Mouse (Mus musculus): ENCODE data around the gene Misp. TPM values are rescaled to one million over a fixed set of nuclear protein-coding genes. Genes with fewer than 3 reads are reported as not detected.
A peak's percentile ranks its signal among the peaks of the same experiment; 100 is the strongest.

The Misp gene
- polyA plus RNA-seq, 1 experiment from 2014 or later = 2.1 TPM

GRCm38 (mm10) chr10:79814271-79814842 lies 6.4 kb upstream of the Misp start:
- Histone ChIP-seq H3K36me3 (peaks cover 70% of the 10 kb centered on the region), H3K9me3 (replicated peaks) (no peaks in the 10 kb centered on the region), H3K4me3 (no peak overlapping the region), H3K27ac (no peak overlapping the region), H3K4me1 (peaks cover 15% of the 10 kb centered on the region), H3K27me3 (no peaks in the 10 kb centered on the region), H3K4me2 (replicated peaks) (no peak overlapping the region), H3K9ac (no peak overlapping the region)
- 82% methylated on average over 5 of the region's 5 CpGs for WGBS
- no peak for ATAC-seq (ENCODE audit: low FRiP score)

- Histone ChIP-seq H3K9me3 (replicated peaks) (no peaks in the 10 kb centered on the region), H3K27me3 (no peaks in the 10 kb centered on the region), H3K27ac (no peak overlapping the region), H3K4me3 (no peak overlapping the region), H3K36me3 (peaks cover 68% of the 10 kb centered on the region), H3K4me2 (replicated peaks) (no peak overlapping the region), H3K9ac (no peak overlapping the region), H3K4me1 (peaks cover 15% of the 10 kb centered on the region)
- no peak for ATAC-seq (ENCODE audit: low FRiP score)
- 83% methylated on average over 12 of the region's 12 CpGs for WGBS
Observed at GRCm38 (mm10) chr10:79815671-79816494, 4.9 kb upstream of the Misp start.

GRCm38 (mm10) chr10:79817111-79817510 lies 3.7 kb upstream of the Misp start:
- no peak overlapping the region for H3K27ac ChIP-seq
- no peaks in the 10 kb centered on the region for H3K9me3 ChIP-seq (replicated peaks)
- H3K4me3 ChIP-seq = no peak overlapping the region
- 89% methylated on average over 2 of the region's 2 CpGs for WGBS
- no peak overlapping the region for H3K9ac ChIP-seq
- H3K4me2 ChIP-seq (replicated peaks) = no peak overlapping the region
- no peak for ATAC-seq (ENCODE audit: low FRiP score)
- peaks cover 11% of the 10 kb centered on the region for H3K4me1 ChIP-seq
- H3K27me3 ChIP-seq = no peaks in the 10 kb centered on the region
- H3K36me3 ChIP-seq = peaks cover 67% of the 10 kb centered on the region

GRCm38 (mm10) chr10:79818225-79818624 lies 2.6 kb upstream of the Misp start:
- H3K4me3 ChIP-seq = no peak overlapping the region
- H3K9me3 ChIP-seq (replicated peaks) = no peaks in the 10 kb centered on the region
- H3K4me2 ChIP-seq (replicated peaks) = no peak overlapping the region
- H3K27ac ChIP-seq = peak overlapping the region; percentile 26
- peaks cover 59% of the 10 kb centered on the region for H3K36me3 ChIP-seq
- no peaks in the 10 kb centered on the region for H3K27me3 ChIP-seq
- no peak for ATAC-seq (ENCODE audit: low FRiP score)
- peaks cover 21% of the 10 kb centered on the region for H3K4me1 ChIP-seq
- 73% methylated on average over 4 of the region's 4 CpGs for WGBS
- H3K9ac ChIP-seq = peak overlapping the region; percentile 27; the same call in 1 of the 2 replicates

GRCm38 (mm10) chr10:79819606-79820005 lies 1.2 kb upstream of the Misp start:
- Histone ChIP-seq H3K9me3 (replicated peaks) (no peaks in the 10 kb centered on the region), H3K36me3 (peaks cover 59% of the 10 kb centered on the region), H3K4me3 (no peak overlapping the region), H3K4me2 (replicated peaks) (no peak overlapping the region), H3K4me1 (peaks cover 23% of the 10 kb centered on the region), H3K9ac (no peak overlapping the region), H3K27me3 (no peaks in the 10 kb centered on the region; the same call in 1 of the 2 replicates), H3K27ac (no peak overlapping the region)
- no peak for ATAC-seq (ENCODE audit: low FRiP score)
- 92% methylated on average over 17 of the region's 17 CpGs for WGBS

GRCm38 (mm10) chr10:79820277-79820676 lies 512 bp upstream of the Misp start:
- Histone ChIP-seq H3K9me3 (replicated peaks) (no peaks in the 10 kb centered on the region), H3K27ac (no peak overlapping the region), H3K4me3 (no peak overlapping the region), H3K36me3 (peaks cover 55% of the 10 kb centered on the region), H3K9ac (no peak overlapping the region), H3K4me1 (peaks cover 24% of the 10 kb centered on the region), H3K27me3 (no peaks in the 10 kb centered on the region; the same call in 1 of the 2 replicates), H3K4me2 (replicated peaks) (no peak overlapping the region)
- no peak for ATAC-seq (ENCODE audit: low FRiP score)
- WGBS = 81% methylated on average over 8 of the region's 8 CpGs

- Histone ChIP-seq H3K9ac (no peak overlapping the region), H3K4me3 (no peak overlapping the region), H3K4me2 (replicated peaks) (no peak overlapping the region), H3K27ac (no peak overlapping the region), H3K4me1 (peaks cover 24% of the 10 kb centered on the region), H3K9me3 (replicated peaks) (no peaks in the 10 kb centered on the region), H3K27me3 (no peaks in the 10 kb centered on the region; the same call in 1 of the 2 replicates), H3K36me3 (peaks cover 40% of the 10 kb centered on the region)
- 86% methylated on average over 12 of the region's 12 CpGs for WGBS
- ATAC-seq (ENCODE audit: low FRiP score) = no peak
Observed at GRCm38 (mm10) chr10:79821731-79822130, 942 bp downstream of the Misp start.

- peaks cover 36% of the 10 kb centered on the region for H3K36me3 ChIP-seq
- 39% methylated on average over 17 of the region's 17 CpGs for WGBS
- peak; percentile 11; the same call in 1 of the 2 replicates for ATAC-seq (ENCODE audit: low FRiP score)
- 0 out of 2 replicates have a peak, but pooled peaks cover 3% of the 10 kb centered on the region for H3K9me3 ChIP-seq (replicated peaks)
- H3K4me3 ChIP-seq = no peak overlapping the region
- H3K4me1 ChIP-seq = peaks cover 23% of the 10 kb centered on the region
- no peaks in the 10 kb centered on the region; the same call in 1 of the 2 replicates for H3K27me3 ChIP-seq
- H3K4me2 ChIP-seq (replicated peaks) = 0 out of 2 replicates have a peak overlapping the region, but pooled peaks have one; percentile 4
- H3K27ac ChIP-seq = 0 out of 2 replicates have a peak overlapping the region, but pooled peaks have one; percentile 25
- no peak overlapping the region for H3K9ac ChIP-seq
Observed at GRCm38 (mm10) chr10:79822372-79822771, 1.6 kb downstream of the Misp start.

- Histone ChIP-seq H3K4me3 (no peak overlapping the region), H3K4me2 (replicated peaks) (no peak overlapping the region), H3K9ac (no peak overlapping the region), H3K9me3 (replicated peaks) (0 out of 2 replicates have a peak, but pooled peaks cover 3% of the 10 kb centered on the region), H3K27ac (no peak overlapping the region), H3K36me3 (peaks cover 31% of the 10 kb centered on the region), H3K27me3 (no peaks in the 10 kb centered on the region; the same call in 1 of the 2 replicates), H3K4me1 (peaks cover 20% of the 10 kb centered on the region)
- WGBS = 77% methylated on average over 6 of the region's 6 CpGs
- ATAC-seq (ENCODE audit: low FRiP score) = no peak
Observed at GRCm38 (mm10) chr10:79823011-79823410, 2.2 kb downstream of the Misp start.

GRCm38 (mm10) chr10:79824413-79824812 lies 3.6 kb downstream of the Misp start:
- H3K27ac ChIP-seq = no peak overlapping the region
- 0 out of 2 replicates have a peak, but pooled peaks cover 3% of the 10 kb centered on the region for H3K9me3 ChIP-seq (replicated peaks)
- no peak overlapping the region for H3K9ac ChIP-seq

GRCm38 (mm10) chr10:79831583-79831982 lies 10.8 kb downstream of the Misp start:
- H3K9ac ChIP-seq = no peak overlapping the region
- no peak for ATAC-seq (ENCODE audit: low FRiP score)

More at GRCm38 (mm10) chr10:79824413-79824812, 3.6 kb downstream of the Misp start:
- H3K4me2 ChIP-seq (replicated peaks) = no peak overlapping the region
- no peaks in the 10 kb centered on the region; the same call in 1 of the 2 replicates for H3K27me3 ChIP-seq
- 82% methylated on average over 6 of the region's 6 CpGs for WGBS
- ATAC-seq (ENCODE audit: low FRiP score) = no peak; the same call in 1 of the 2 replicates
- peaks cover 13% of the 10 kb centered on the region for H3K4me1 ChIP-seq
- H3K36me3 ChIP-seq = peaks cover 17% of the 10 kb centered on the region
- no peak overlapping the region for H3K4me3 ChIP-seq

GRCm38 (mm10) chr10:79832026-79832785 lies 11.4 kb downstream of the Misp start:
- H3K9me3 ChIP-seq (replicated peaks) = 0 out of 2 replicates have a peak, but pooled peaks cover 1% of the 10 kb centered on the region
- H3K4me3 ChIP-seq = no peak overlapping the region
- no peaks in the 10 kb centered on the region for H3K4me1 ChIP-seq
- H3K27me3 ChIP-seq = no peaks in the 10 kb centered on the region
- no peaks in the 10 kb centered on the region for H3K36me3 ChIP-seq
- H3K9ac ChIP-seq = no peak overlapping the region
- H3K27ac ChIP-seq = no peak overlapping the region
- no peak for ATAC-seq (ENCODE audit: low FRiP score)
- H3K4me2 ChIP-seq (replicated peaks) = no peak overlapping the region
- 73% methylated on average over 7 of the region's 7 CpGs for WGBS

More at GRCm38 (mm10) chr10:79831583-79831982, 10.8 kb downstream of the Misp start:
- WGBS = 90% methylated on average over 3 of the region's 3 CpGs
- H3K27ac ChIP-seq = no peak overlapping the region
- H3K9me3 ChIP-seq (replicated peaks) = 0 out of 2 replicates have a peak, but pooled peaks cover 3% of the 10 kb centered on the region
- H3K27me3 ChIP-seq = no peaks in the 10 kb centered on the region
- H3K4me1 ChIP-seq = no peaks in the 10 kb centered on the region
- H3K4me3 ChIP-seq = no peak overlapping the region
- no peak overlapping the region for H3K4me2 ChIP-seq (replicated peaks)
- no peaks in the 10 kb centered on the region for H3K36me3 ChIP-seq

Measured in hindbrain, embryonic 12.5 days (tissue).